Mouse (Mus musculus): ENCODE measurements around the gene Yars. TPM values are rescaled to one million over a fixed set of nuclear protein-coding genes. Genes with fewer than 3 reads are reported as not detected.

The Yars gene
- total RNA-seq, 2 experiments from 2014 or later = 96.1 to 101 TPM

DNA sequence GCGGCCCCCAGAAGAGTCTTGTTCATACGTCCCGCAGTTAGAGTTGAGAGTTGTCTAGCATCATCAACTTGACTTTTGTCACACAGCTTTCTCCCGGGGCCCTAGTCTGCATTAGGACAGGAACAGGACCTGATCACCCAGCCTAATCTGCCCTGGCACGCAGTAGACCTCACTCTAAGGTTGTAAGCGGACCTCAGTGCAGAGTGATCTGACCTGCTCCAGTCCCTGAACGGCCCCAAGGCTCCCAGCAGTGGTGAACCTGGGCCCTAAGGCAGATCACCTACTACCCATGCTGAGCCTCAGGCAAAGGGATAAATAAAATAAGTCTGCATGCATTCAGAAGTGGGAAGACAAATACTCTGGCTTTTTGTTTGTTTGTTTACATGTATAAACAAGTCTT, 59.7 kb downstream of the Yars start:
- DNase-seq (ENCODE audit: low spot score in 2 of 2) = no peak

DNA sequence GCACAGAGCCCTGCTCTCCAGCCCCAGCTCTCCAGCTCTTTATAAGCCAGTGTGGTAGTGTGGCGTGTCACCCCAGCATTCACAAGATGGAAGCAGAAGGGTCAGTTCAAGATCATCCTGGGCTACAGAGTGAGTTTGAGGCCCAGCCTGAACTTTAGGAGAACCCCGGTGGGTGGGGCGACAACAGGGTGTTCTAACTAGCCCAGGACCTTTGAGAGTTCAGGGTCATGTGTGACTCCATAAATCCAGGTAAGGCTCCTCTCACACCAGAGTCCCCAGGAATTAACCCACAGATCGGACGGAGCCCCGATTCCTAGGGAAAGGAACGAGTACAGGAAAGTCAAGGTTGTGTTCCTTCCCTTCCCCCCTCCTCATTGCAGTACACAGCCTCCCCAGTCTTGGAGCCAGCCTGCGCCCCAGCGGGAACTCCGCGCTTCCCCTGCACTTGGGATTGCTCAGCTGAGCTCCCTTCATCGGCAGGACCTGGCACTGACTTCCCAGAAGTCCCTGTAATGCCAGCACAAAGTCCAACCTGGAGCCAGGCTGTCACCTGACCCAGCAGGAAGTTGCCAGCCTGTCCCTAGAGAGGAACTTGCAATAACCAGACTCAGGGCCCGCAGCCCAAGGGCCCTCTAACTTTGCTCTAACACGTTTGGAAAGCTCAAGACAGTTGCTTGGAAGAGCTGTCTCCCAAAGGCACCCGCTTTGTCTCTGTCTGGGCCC, 61.4 kb downstream of the Yars start:
- DNase-seq (ENCODE audit: low spot score in 2 of 2) = no peak

DNA sequence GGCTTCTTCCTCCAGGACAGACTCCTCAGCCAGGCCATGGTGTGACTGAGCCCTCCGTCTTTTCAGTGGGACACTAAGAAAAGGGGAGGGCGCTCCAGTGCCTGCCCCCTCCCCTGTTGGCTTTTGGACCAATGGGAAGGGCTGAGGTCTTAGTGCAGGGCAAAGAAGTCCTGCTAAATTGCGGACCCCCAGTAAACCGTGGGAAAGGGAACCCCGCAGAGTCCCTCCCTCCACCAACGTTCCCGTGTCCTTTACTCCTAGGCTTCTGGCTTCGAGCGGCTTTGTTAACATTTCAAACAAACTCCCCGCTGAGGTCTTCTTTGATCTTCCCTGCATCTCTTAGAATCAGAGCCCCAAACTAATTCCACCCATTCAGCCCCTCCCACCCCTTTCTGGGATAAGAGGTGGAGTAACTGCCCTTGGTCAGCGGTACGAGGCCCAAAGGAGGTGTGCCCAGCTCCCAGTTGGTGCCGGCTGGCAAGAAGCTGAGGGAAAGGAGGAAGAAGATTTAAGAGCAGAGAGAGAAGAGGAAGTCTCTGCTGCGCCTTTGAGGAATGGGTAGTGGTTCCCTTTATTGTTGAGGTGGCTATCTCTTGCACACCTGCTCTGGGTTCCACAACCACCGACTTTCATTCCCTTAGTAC, 62.0 kb downstream of the Yars start:
- no peak for DNase-seq (ENCODE audit: low spot score in 2 of 2)

DNA sequence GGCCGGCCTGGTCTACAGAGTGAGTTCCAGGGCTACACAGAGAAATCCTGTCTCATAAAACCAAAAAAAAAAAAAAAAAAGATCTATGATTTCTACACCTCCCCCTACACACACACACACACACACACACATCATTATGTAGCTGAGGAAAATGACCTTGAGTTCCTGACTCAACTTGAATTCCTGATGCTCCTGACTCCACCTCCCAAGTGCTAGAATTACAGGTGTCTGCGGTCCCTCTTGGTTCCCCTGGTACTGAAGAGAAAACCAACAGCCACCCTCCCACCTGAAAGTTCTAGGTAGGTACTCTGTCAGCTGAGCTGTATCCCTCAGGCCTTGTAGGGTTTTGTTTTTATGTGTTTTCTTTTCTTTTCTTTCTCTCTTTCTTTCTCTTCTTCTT, 62.9 kb downstream of the Yars start:
- DNase-seq (ENCODE audit: low spot score in 2 of 2) = no peak

DNA sequence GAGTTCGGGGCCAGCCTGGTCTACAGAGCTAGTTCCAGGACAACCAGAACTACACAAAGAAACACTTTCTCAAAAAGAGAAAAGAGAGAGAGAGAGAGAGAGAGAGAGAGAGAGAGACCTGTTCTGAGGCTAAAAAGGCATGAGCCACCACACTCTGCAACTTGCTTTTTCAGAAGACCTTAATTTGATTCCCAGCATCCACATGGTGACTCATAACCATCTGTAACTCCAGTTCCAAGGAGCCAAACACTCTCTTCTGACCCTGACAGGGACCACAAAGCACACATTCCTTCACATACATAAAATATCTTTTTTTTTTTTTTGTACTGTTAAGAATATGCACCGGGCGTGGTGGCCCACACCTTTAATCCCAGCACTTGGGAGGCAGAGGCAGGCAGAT, 65.0 kb downstream of the Yars start:
- DNase-seq (ENCODE audit: low spot score in 2 of 2) = no peak

DNA sequence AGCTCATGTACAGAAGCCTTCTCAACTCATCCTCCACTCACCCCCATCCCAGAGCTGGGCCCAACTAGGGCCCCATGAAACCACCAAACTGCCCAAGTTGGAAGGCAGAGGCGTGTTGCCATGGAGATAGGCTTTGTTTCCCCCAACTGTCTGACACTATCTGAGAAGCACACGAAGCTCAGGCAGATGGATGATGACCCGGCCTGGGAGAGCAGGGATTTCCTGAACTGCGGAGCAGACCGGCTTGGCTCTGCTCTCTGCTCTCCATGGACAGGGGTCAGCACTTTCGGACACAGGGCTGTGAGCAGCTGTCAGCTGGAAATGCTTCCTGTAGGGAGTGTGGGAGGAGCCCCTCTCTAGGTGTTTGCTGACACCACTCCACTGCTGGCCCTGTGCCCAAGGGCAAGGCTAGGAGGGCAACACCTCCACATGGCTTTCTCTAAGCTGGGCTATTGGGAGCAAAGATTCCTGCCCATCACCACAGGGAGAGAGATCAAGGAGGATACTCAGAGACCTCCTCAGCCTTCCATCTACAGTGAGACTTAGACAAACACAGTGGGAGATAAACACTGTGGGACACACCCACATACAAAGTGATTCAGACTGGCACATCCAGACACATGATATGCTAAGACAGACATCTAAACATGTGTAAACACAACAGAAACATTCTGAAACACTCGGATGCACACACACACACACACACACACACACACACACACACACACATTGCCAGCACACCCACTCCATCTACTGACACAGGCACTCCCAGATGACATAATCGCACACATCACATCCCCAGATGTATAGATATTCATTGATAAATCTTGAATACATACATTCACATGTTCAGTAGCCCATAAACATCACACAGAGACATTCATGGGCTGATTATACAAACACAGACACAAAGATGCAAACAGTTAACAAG, 67.2 kb downstream of the Yars start:
- no peak for DNase-seq (ENCODE audit: low spot score in 2 of 2)

DNA sequence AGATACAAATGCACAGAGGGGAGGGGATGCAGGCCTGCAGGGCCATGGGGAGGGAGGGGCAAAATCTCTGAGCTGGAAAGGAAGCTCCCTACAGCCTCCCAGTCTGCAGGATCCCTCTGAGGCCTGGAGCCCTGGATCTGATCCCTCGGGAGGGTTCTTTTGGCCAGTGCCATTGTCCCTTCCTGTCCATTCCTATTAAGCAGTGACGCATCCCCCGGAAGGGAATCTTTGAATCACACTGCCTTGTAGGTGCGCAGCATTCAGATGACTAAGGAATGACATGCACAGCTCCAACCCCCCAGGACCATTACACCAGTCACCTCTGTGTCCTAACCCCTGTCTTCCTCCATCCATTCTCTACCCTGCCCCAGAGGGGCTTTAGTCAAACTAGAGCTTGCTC, 69.5 kb downstream of the Yars start:
- DNase-seq (ENCODE audit: low spot score in 2 of 2) = no peak

DNA sequence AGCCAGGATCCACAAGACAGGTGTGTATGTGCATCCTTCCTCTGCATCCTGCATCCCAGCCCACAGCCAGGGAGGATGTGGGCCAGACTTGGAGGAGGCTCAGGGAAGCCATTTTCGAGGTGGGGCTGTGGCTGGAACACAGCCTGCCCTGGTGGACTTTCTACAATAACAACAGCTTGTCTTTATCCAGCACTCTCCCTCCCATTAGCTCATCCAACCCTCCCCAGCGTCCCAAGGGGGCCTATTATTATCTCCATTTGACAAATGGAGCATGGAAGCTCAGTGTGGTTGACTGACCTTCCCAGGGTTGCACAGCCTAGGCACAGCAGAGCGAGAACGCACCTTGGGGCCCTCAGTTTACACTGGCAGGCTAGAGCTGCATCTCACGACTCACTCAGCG, 71.1 kb downstream of the Yars start:
- DNase-seq (ENCODE audit: low spot score in 2 of 2) = no peak

DNA sequence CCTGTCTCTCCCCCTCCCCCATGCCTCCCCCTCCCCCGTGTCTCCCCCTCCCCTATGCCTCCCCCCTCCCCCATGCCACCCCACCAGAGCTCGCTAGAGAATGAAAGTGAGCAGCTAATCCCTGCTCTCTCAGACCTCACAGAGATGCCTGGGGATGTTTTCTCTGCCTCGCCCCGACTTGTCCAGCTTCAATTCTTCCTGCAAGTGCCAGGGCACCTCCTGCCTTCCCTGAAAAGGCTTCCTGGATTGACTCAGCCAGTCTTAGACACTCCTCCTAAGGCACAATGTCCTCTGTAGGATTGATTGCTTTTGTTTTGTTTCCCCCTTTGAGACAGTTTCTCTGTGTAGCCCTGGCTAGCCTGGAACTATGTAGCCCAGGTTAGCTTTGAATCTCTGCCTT, 71.6 kb downstream of the Yars start, which contains the start of gene C77080:
TSS of gene C77080 (minus strand) at position 209 of the 400 bp plus-strand sequence.
- no peak for DNase-seq (ENCODE audit: low spot score in 2 of 2)

DNA sequence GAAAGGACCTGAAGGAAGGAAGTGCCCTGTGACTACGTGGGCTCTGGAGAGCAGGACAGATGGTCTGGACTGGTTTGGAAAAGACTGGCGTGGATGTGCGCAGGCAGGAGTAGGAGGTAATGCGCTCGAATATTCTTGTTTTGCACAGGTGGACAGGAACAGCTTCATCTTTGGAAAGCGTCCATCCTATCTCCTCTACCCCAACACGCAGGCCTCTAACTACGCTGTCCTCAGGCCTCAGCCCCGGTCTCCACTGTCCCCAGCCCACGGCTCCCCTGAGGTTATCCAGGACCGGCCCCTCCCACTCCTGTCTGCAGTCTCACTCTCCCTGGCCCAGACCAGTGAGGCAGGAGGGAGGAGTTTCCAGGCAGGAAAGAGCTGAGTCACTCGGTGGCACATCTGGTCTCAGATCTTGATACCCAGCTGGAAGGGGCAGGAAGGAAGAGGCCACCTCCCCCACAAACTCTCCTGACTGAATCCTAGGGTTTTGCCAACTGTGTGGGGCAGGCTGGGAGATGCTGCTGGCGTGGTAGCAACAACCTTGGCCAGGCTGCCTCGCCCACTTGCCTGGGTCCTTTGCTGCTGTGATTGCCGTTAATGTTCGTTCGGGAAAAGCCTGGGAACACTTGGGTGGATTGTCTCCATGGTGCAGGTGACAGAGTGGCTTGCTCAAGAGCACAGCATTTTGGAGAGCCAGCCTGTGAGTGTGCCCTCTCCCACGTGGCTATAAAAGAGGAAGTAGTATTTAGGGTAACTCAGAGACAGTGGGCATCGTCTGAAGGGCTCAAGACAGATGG, 73.9 kb downstream of the Yars start:
- no peak for DNase-seq (ENCODE audit: low spot score in 2 of 2)

DNA sequence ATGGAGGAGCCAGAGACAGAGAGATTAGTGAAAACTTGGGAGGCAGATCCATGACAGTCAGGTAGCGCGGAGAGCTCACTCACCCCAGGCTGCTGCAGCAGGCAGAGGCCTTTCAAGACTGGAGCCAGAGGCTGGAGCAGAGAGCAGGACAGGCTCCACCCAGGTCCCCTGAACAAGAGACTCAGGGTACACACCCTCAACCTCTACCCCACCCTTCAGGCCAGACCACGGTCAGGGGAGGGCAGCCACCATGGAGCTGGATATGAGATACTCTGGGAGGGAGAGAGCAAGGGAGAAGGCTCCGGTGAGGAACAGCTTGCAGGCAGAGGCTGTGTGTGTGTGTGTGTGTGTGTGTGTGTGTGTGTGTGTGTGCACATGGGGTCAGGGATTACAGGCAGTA, 76.6 kb downstream of the Yars start:
- DNase-seq (ENCODE audit: low spot score in 2 of 2) = no peak

DNA sequence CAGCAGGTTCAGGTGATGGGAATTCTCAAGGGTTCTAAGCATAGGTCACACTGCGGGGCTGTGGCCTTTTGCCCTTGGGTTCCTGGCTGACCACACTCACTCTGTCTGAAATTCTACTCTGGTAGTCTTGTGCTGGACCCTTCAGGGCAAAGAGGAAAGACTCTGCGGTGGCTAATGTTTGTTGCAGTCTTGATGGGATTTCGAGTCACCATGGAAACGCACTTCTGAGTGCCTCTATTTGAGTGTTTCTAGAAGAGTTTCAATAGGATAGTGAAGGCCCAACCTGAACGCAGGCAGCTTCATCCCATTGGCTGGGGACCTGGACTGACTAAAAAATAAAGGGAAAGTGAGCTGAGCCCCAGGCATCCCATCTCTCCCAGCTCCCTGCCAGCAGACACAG, 77.3 kb downstream of the Yars start:
- no peak for DNase-seq (ENCODE audit: low spot score in 2 of 2)

DNA sequence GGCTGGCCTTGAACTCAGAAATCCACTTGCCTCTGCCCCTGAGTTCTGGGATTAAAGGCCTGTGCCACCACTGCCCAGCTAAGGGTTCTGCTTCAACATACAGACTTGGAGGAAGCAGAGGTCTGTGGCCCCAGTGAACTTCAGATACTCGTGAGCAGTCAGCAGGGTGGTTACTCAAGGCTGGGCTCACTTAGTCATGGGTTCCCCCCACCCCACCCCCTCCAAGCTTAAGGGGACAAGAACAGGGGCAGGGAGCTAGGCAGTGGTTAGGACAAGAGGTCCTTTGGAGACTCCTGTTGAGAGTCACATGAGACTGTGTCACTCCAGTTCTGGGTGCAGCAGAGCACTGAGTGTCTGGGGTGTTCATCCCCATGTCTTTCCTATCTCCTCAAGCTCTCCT, 79.1 kb downstream of the Yars start:
- DNase-seq (ENCODE audit: low spot score in 2 of 2) = no peak

Other genes with a start within 250 kb of the Yars start
- 10 to 100 TPM; 31.1 to 33.6 TPM for gene Azin2, start 227.3 kb upstream of the Yars start, total RNA-seq (2021)
- gene Ak2, start 197.8 kb upstream of the Yars start, total RNA-seq (2021) = 10 to 100 TPM; 26.1 to 28.8 TPM
- 10 to 100 TPM; 51.9 to 54.0 TPM for gene Rnf19b, start 131.5 kb upstream of the Yars start, total RNA-seq (2021)
- not detected for gene Tmem54, start 84.2 kb upstream of the Yars start, total RNA-seq (2021)
- 1,000 to 10,000 TPM; 1,833 to 1,912 TPM for gene Hpca, start 67.7 kb upstream of the Yars start, total RNA-seq (2021)
- 10 to 100 TPM; 70.9 to 75.6 TPM for gene Fndc5, start 52.8 kb upstream of the Yars start, total RNA-seq (2021)
- gene S100pbp, start within 50 bp of the Yars start, total RNA-seq (2021) = 10 to 100 TPM; 32.3 to 37.9 TPM
- 10 to 100 TPM; 10.7 to 11.7 TPM for gene C77080, start 71.6 kb downstream of the Yars start, total RNA-seq (2021)
- gene Sync, start 97.9 kb downstream of the Yars start, total RNA-seq (2021) = 1 to 10 TPM; 1.2 TPM
- 100 to 1,000 TPM; 130 to 131 TPM for gene Rbbp4, start 145.6 kb downstream of the Yars start, total RNA-seq (2021)
- 10 to 100 TPM; 23.7 to 26.3 TPM for gene Zbtb8os, start 145.9 kb downstream of the Yars start, total RNA-seq (2021)
- gene Zbtb8a, start 188.4 kb downstream of the Yars start, total RNA-seq (2021) = 1 to 10 TPM; 6.1 to 6.3 TPM